Mouse (Mus musculus) olfactory bulb, adult 2 months (tissue): ENCODE data around the gene Amotl2. TPM values are rescaled to one million over a fixed set of nuclear protein-coding genes. Genes with fewer than 3 reads are reported as not detected.
"Not testable (repeated sequence)": the region's sequence is repeated elsewhere in the genome, so short reads cannot be mapped to it uniquely, and the experiment has no call there.

Experiments
- H3K27ac ChIP-seq: fragments of 200-500 bp; 2 replicates; pipeline ENCODE4 v1.5.1; 2012; ENCODE audit warnings: low read depth, low read length; ENCODE audit not compliant: insufficient read depth
- H3K4me1 ChIP-seq: fragments of 200-500 bp; 2 replicates; pipeline ENCODE4 v1.6.1; 2012; ENCODE audit warnings: low read length; ENCODE audit not compliant: control insufficient read depth, insufficient read depth
- H3K4me3 ChIP-seq: fragments of 200-500 bp; 2 replicates; pipeline ENCODE4 v1.5.1; 2012; ENCODE audit warnings: mild to moderate bottlenecking, low read depth, low read length, moderate library complexity; ENCODE audit not compliant: insufficient read depth
- CTCF ChIP-seq: fragments of 200-500 bp; IDR thresholded peaks from 2 replicates; pipeline ENCODE4 v1.5.1; 2012; ENCODE audit warnings: low read depth, mild to moderate bottlenecking, low read length, moderate library complexity; ENCODE audit not compliant: insufficient read depth
- POLR2A ChIP-seq: fragments of 200-500 bp; IDR thresholded peaks from 2 replicates; pipeline ENCODE4 v1.6.1; 2012; ENCODE audit warnings: mild to moderate bottlenecking, low read depth, low read length, moderate library complexity; ENCODE audit not compliant: insufficient read depth
- WGBS: fragments of 180-500 bp; shearing (Covaris S2); methylation state at CpG from one replicate; pipeline ENCODE4 v1.1.7; 2018; 5-methylcytosine and 5-hydroxymethylcytosine counted together
- polyA plus RNA-seq: library from polyadenylated mRNA; stranded (reverse); fragments of >200 nt; gene quantifications from 2 replicates; pipeline ENCODE4 v1.2.4, GENCODE M21; 2012; ENCODE audit warnings: low replicate concordance; ENCODE audit not compliant: missing spikeins, insufficient read depth, insufficient read length

Amotl2 gene
- polyA plus RNA-seq, 1 experiment = not detected

- no peaks in the 10 kb centered on the region for H3K4me1 ChIP-seq
- 75% methylated on average over 5 of the region's 5 CpGs for WGBS
Observed at GRCm38 (mm10) chr9:102759581-102760001, 43.1 kb downstream of the Amotl2 start.

GRCm38 (mm10) chr9:102761599-102761998 lies 45.1 kb downstream of the Amotl2 start:
- Histone ChIP-seq H3K4me1 (no peaks in the 10 kb centered on the region), H3K27ac (no peak overlapping the region), H3K4me3 (no peak overlapping the region)
- 93% methylated on average over 7 of the region's 7 CpGs for WGBS
- TF ChIP-seq POLR2A = no peak
- TF ChIP-seq CTCF = no peak

More at GRCm38 (mm10) chr9:102759581-102760001, 43.1 kb downstream of the Amotl2 start:
- TF ChIP-seq CTCF (no peak), POLR2A (no peak)
- no peak overlapping the region for H3K27ac ChIP-seq
- no peak overlapping the region for H3K4me3 ChIP-seq

GRCm38 (mm10) chr9:102762836-102763235 lies 46.4 kb downstream of the Amotl2 start:
- Histone ChIP-seq H3K4me3 (no peak overlapping the region), H3K27ac (no peak overlapping the region), H3K4me1 (no peaks in the 10 kb centered on the region)
- WGBS = 88% methylated on average over 3 of the region's 3 CpGs
- TF ChIP-seq CTCF (no peak), POLR2A (no peak)

GRCm38 (mm10) chr9:102763520-102763919 lies 47.0 kb downstream of the Amotl2 start:
- Histone ChIP-seq H3K4me3 (no peak overlapping the region), H3K4me1 (no peaks in the 10 kb centered on the region), H3K27ac (no peak overlapping the region)
- WGBS = 83% methylated on average over 8 of the region's 8 CpGs
- no peak for TF ChIP-seq CTCF
- no peak for TF ChIP-seq POLR2A

GRCm38 (mm10) chr9:102764540-102764939 lies 48.1 kb downstream of the Amotl2 start:
- 89% methylated on average over 2 of the region's 2 CpGs for WGBS
- H3K4me1 ChIP-seq, H3K27ac ChIP-seq, H3K4me3 ChIP-seq: not testable (repeated sequence)

GRCm38 (mm10) chr9:102766741-102767140 lies 50.3 kb downstream of the Amotl2 start:
- WGBS = 97% methylated on average over 3 of the region's 3 CpGs
- Histone ChIP-seq H3K4me3 (no peak overlapping the region), H3K27ac (no peak overlapping the region), H3K4me1 (no peaks in the 10 kb centered on the region)
- TF ChIP-seq CTCF (no peak), POLR2A (no peak)

- Histone ChIP-seq H3K27ac (no peak overlapping the region), H3K4me1 (no peaks in the 10 kb centered on the region), H3K4me3 (no peak overlapping the region)
- TF ChIP-seq CTCF (no peak), POLR2A (no peak)
- WGBS = 72% methylated on average over 3 of the region's 3 CpGs
Observed at GRCm38 (mm10) chr9:102769257-102769656, 52.8 kb downstream of the Amotl2 start.

- no peak overlapping the region for H3K27ac ChIP-seq
- H3K4me1 ChIP-seq = no peaks in the 10 kb centered on the region
- 74% methylated on average over 16 of the region's 16 CpGs for WGBS
- H3K4me3 ChIP-seq = no peak overlapping the region
- TF ChIP-seq POLR2A = no peak
- no peak for TF ChIP-seq CTCF
Observed at GRCm38 (mm10) chr9:102770190-102770589, 53.7 kb downstream of the Amotl2 start.

GRCm38 (mm10) chr9:102771308-102771895 lies 54.9 kb downstream of the Amotl2 start:
- Histone ChIP-seq H3K27ac (no peak overlapping the region), H3K4me3 (no peak overlapping the region), H3K4me1 (no peaks in the 10 kb centered on the region)
- 72% methylated on average over 21 of the region's 21 CpGs for WGBS
- TF ChIP-seq POLR2A = no peak
- TF ChIP-seq CTCF = no peak
